Mouse (Mus musculus): ENCODE measurements around the gene Oas1g.
"Not testable (repeated sequence)": the region's sequence is repeated elsewhere in the genome, so short reads cannot be mapped to it uniquely, and the experiment has no call there.

Oas1g gene

GRCm38 (mm10) chr5:120890026-120890425 lies 2.6 kb upstream of the Oas1g start:
- DNase-seq: no peak

- DNase-seq: not testable (repeated sequence)
Observed at GRCm38 (mm10) chr5:120888294-120888815, 942 bp upstream of the Oas1g start.

GRCm38 (mm10) chr5:120887831-120888230 lies 418 bp upstream of the Oas1g start:
- DNase-seq: no peak

- DNase-seq: not testable (repeated sequence)
Observed at GRCm38 (mm10) chr5:120881681-120882080, 5.7 kb downstream of the Oas1g start.

GRCm38 (mm10) chr5:120878803-120879202 lies 8.6 kb downstream of the Oas1g start:
- DNase-seq: not testable (repeated sequence)

- DNase-seq: not testable (repeated sequence)
Observed at GRCm38 (mm10) chr5:120877407-120877806, 10.0 kb downstream of the Oas1g start.

- not testable (repeated sequence) for DNase-seq
Observed at GRCm38 (mm10) chr5:120876839-120877238, 10.6 kb downstream of the Oas1g start.

GRCm38 (mm10) chr5:120871469-120871868 lies 15.9 kb downstream of the Oas1g start:
- no peak for DNase-seq

- no peak for DNase-seq
Observed at GRCm38 (mm10) chr5:120870782-120871181, 16.6 kb downstream of the Oas1g start.

GRCm38 (mm10) chr5:120870081-120870480 lies 17.3 kb downstream of the Oas1g start:
- no peak for DNase-seq

GRCm38 (mm10) chr5:120869436-120870015 lies 17.9 kb downstream of the Oas1g start:
- no peak for DNase-seq

- DNase-seq: no peak
Observed at GRCm38 (mm10) chr5:120865336-120865860, 22.0 kb downstream of the Oas1g start.

GRCm38 (mm10) chr5:120861121-120861520 lies 26.3 kb downstream of the Oas1g start, which contains the start of gene Oas1h:
Oas1h (plus strand) TSS chr5:120861421.
- DNase-seq: no peak

- DNase-seq: no peak
Observed at GRCm38 (mm10) chr5:120859241-120859640, 28.2 kb downstream of the Oas1g start.

GRCm38 (mm10) chr5:120849601-120850136 lies 37.7 kb downstream of the Oas1g start:
- DNase-seq: peak; percentile 11

- DNase-seq: no peak
Observed at GRCm38 (mm10) chr5:120847067-120847466, 40.3 kb downstream of the Oas1g start, which contains the start of gene Oas1f. Oas1f (plus strand) TSS chr5:120847367.

GRCm38 (mm10) chr5:120844713-120845112 lies 42.7 kb downstream of the Oas1g start:
- no peak for DNase-seq

- peak; percentile 19 for DNase-seq
Observed at GRCm38 (mm10) chr5:120836731-120837585, 50.5 kb downstream of the Oas1g start.

GRCm38 (mm10) chr5:120833335-120834280 lies 53.8 kb downstream of the Oas1g start:
- DNase-seq: no peak

- no peak for DNase-seq
Observed at GRCm38 (mm10) chr5:120831031-120831430, 56.4 kb downstream of the Oas1g start.
